Mouse (Mus musculus) midbrain, embryonic 11.5 days (tissue): Measurements from ENCODE around the gene Sf3a2. TPM values are rescaled to one million over a fixed set of nuclear protein-coding genes. Genes with fewer than 3 reads are reported as not detected.
A peak's percentile ranks its signal among the peaks of the same experiment; 100 is the strongest.

Experiments
- ATAC-seq: fragments of 200-750 bp; cut with Nextera tagmentation; 2 replicates; pipeline ENCODE4 v1.8.0; 2017; ENCODE audit warnings: moderate TSS enrichment, moderate library complexity; ENCODE audit not compliant: low FRiP score
- DNase-seq: peaks from one replicate; pipeline ENCODE4 v3.0.0; 2015; ENCODE audit warnings: low spot score; ENCODE audit errors: missing footprints
- H3K27ac ChIP-seq: fragments of 300-500 bp; sonication (generic); 2 replicates; pipeline ENCODE4 v1.5.1; 2014; ENCODE audit warnings: low read depth, low read length
- H3K27me3 ChIP-seq: fragments of 300-500 bp; sonication (generic); 2 replicates; pipeline ENCODE4 v1.6.1; 2014; ENCODE audit warnings: mild to moderate bottlenecking, low read length, moderate library complexity, mixed read lengths; ENCODE audit not compliant: control insufficient read depth, insufficient read depth
- H3K36me3 ChIP-seq: fragments of 300-500 bp; sonication (generic); 2 replicates; pipeline ENCODE4 v1.6.1; 2014; ENCODE audit warnings: mild to moderate bottlenecking, low read length, moderate library complexity, mixed read lengths; ENCODE audit not compliant: control insufficient read depth, insufficient read depth
- H3K4me1 ChIP-seq: fragments of 300-500 bp; sonication (generic); 2 replicates; pipeline ENCODE4 v1.6.1; 2014; ENCODE audit warnings: low read length; ENCODE audit not compliant: control insufficient read depth, insufficient read depth
- H3K4me2 ChIP-seq: fragments of 300-500 bp; sonication (generic); 2 replicates; pipeline ENCODE4 v1.6.1; 2014; ENCODE audit warnings: mild to moderate bottlenecking, moderate library complexity
- H3K4me3 ChIP-seq: fragments of 300-500 bp; sonication (generic); 2 replicates; pipeline ENCODE4 v1.5.1; 2014; ENCODE audit warnings: low read depth, low read length
- H3K9ac ChIP-seq: fragments of 300-500 bp; sonication (generic); 2 replicates; pipeline ENCODE4 v1.6.1; 2014; ENCODE audit warnings: low read length
- H3K9me3 ChIP-seq: fragments of 300-500 bp; sonication (generic); 2 replicates; pipeline ENCODE4 v1.6.1; 2016; ENCODE audit warnings: low read length; ENCODE audit not compliant: control insufficient read depth
- WGBS: fragments of 180-500 bp; shearing (Covaris S2); extraction: QIAGEN DNeasy Blood & Tissue Kit; methylation state at CpG from one replicate; pipeline ENCODE4 v1.1.7; 2014; 5-methylcytosine and 5-hydroxymethylcytosine counted together
- polyA plus RNA-seq: library from polyadenylated mRNA; unstranded; fragments of >200 nt; fragmentation: Nextera tagmentation; extraction: Ambion mirVana; gene quantifications from 2 replicates; pipeline ENCODE4 v1.2.1, GENCODE M21; 2014

Sf3a2 gene
- polyA plus RNA-seq, 1 experiment from 2014 or later: 104 TPM

- H3K4me2 ChIP-seq: no peak overlapping the region
- H3K4me3 ChIP-seq: no peak overlapping the region
- no peak for DNase-seq
- peaks cover 21% of the 10 kb centered on the region for H3K27me3 ChIP-seq
- H3K9ac ChIP-seq: no peak overlapping the region
- no peak overlapping the region for H3K27ac ChIP-seq
- peaks cover 16% of the 10 kb centered on the region for H3K4me1 ChIP-seq
- H3K36me3 ChIP-seq: no peaks in the 10 kb centered on the region
- no peaks in the 10 kb centered on the region for H3K9me3 ChIP-seq
- no peak for ATAC-seq
- WGBS: 51% methylated on average over 30 of the region's 30 CpGs
Observed at GRCm38 (mm10) chr10:80835617-80836016, 37.6 kb downstream of the Sf3a2 start.

- H3K27me3 ChIP-seq: peaks cover 21% of the 10 kb centered on the region
- peaks cover 6% of the 10 kb centered on the region for H3K4me1 ChIP-seq
Observed at GRCm38 (mm10) chr10:80836949-80837379, 39.0 kb downstream of the Sf3a2 start.

GRCm38 (mm10) chr10:80837827-80838226 is 39.8 kb downstream of the Sf3a2 start:
- Histone ChIP-seq H3K4me1 (peaks cover 4% of the 10 kb centered on the region), H3K4me3 (no peak overlapping the region), H3K27ac (no peak overlapping the region), H3K36me3 (no peaks in the 10 kb centered on the region), H3K9me3 (no peaks in the 10 kb centered on the region), H3K9ac (no peak overlapping the region), H3K27me3 (peaks cover 27% of the 10 kb centered on the region), H3K4me2 (no peak overlapping the region)
- ATAC-seq: no peak
- peak; percentile 54 for DNase-seq
- WGBS: 21% methylated on average over 2 of the region's 2 CpGs

More at GRCm38 (mm10) chr10:80836949-80837379, 39.0 kb downstream of the Sf3a2 start:
- ATAC-seq: no peak
- 62% methylated on average over 7 of the region's 7 CpGs for WGBS
- Histone ChIP-seq H3K4me2 (no peak overlapping the region), H3K36me3 (no peaks in the 10 kb centered on the region), H3K9ac (no peak overlapping the region), H3K9me3 (no peaks in the 10 kb centered on the region), H3K4me3 (no peak overlapping the region), H3K27ac (no peak overlapping the region)
- peak; percentile 72 for DNase-seq

GRCm38 (mm10) chr10:80838346-80838912 is 40.4 kb downstream of the Sf3a2 start:
- H3K27me3 ChIP-seq: peaks cover 33% of the 10 kb centered on the region
- no peak overlapping the region for H3K27ac ChIP-seq
- peak; percentile 79 for DNase-seq
- 55% methylated on average over 2 of the region's 2 CpGs for WGBS
- H3K4me3 ChIP-seq: no peak overlapping the region
- no peak overlapping the region for H3K4me2 ChIP-seq
- ATAC-seq: no peak
- H3K9me3 ChIP-seq: no peaks in the 10 kb centered on the region
- H3K9ac ChIP-seq: no peak overlapping the region
- no peaks in the 10 kb centered on the region for H3K36me3 ChIP-seq
- peaks cover 3% of the 10 kb centered on the region; the same call in 1 of the 2 replicates for H3K4me1 ChIP-seq

- no peak overlapping the region for H3K27ac ChIP-seq
- no peak overlapping the region for H3K9ac ChIP-seq
- ATAC-seq (no peak), DNase-seq (peak; percentile 64)
- peaks cover 8% of the 10 kb centered on the region for H3K4me1 ChIP-seq
- no peak overlapping the region for H3K4me3 ChIP-seq
- WGBS: 61% methylated on average over 6 of the region's 6 CpGs
- no peaks in the 10 kb centered on the region for H3K9me3 ChIP-seq
- H3K4me2 ChIP-seq: no peak overlapping the region
- H3K36me3 ChIP-seq: no peaks in the 10 kb centered on the region
- H3K27me3 ChIP-seq: peaks cover 41% of the 10 kb centered on the region
Observed at GRCm38 (mm10) chr10:80839848-80840247, 41.9 kb downstream of the Sf3a2 start.

- H3K27ac ChIP-seq: no peak overlapping the region
- WGBS: 78% methylated on average over 2 of the region's 2 CpGs
- DNase-seq (no peak), ATAC-seq (no peak)
- H3K4me3 ChIP-seq: no peak overlapping the region
- H3K4me1 ChIP-seq: peaks cover 8% of the 10 kb centered on the region
- no peaks in the 10 kb centered on the region for H3K9me3 ChIP-seq
- no peak overlapping the region for H3K4me2 ChIP-seq
- peaks cover 33% of the 10 kb centered on the region for H3K27me3 ChIP-seq
- no peak overlapping the region for H3K9ac ChIP-seq
- no peaks in the 10 kb centered on the region for H3K36me3 ChIP-seq
Observed at GRCm38 (mm10) chr10:80841685-80842084, 43.7 kb downstream of the Sf3a2 start.

GRCm38 (mm10) chr10:80842334-80842733 is 44.3 kb downstream of the Sf3a2 start:
- H3K4me2 ChIP-seq: no peak overlapping the region
- no peak for ATAC-seq
- no peaks in the 10 kb centered on the region for H3K9me3 ChIP-seq
- H3K27ac ChIP-seq: no peak overlapping the region
- no peak overlapping the region for H3K9ac ChIP-seq
- H3K4me1 ChIP-seq: peaks cover 8% of the 10 kb centered on the region
- H3K4me3 ChIP-seq: no peak overlapping the region
- H3K36me3 ChIP-seq: no peaks in the 10 kb centered on the region
- DNase-seq: peak; percentile 77
- 81% methylated on average over 15 of the region's 15 CpGs for WGBS
- peaks cover 33% of the 10 kb centered on the region for H3K27me3 ChIP-seq

GRCm38 (mm10) chr10:80843087-80843930 is 45.3 kb downstream of the Sf3a2 start:
- peaks cover 33% of the 10 kb centered on the region for H3K27me3 ChIP-seq
- 7% methylated on average over 32 of the region's 32 CpGs for WGBS

GRCm38 (mm10) chr10:80843931-80844547 is 46.0 kb downstream of the Sf3a2 start, which contains the start of gene Lingo3:
Lingo3 (minus strand) TSS chr10:80844039.
- Histone ChIP-seq H3K36me3 (no peaks in the 10 kb centered on the region), H3K9ac (peak within 1 kb of the TSS; percentile 54), H3K9me3 (no peaks in the 10 kb centered on the region), H3K27ac (no peak within 1 kb of the TSS), H3K4me2 (peak within 1 kb of the TSS; percentile 62), H3K27me3 (peaks cover 33% of the 10 kb centered on the region), H3K4me3 (peak within 1 kb of the TSS; percentile 35), H3K4me1 (peaks cover 8% of the 10 kb centered on the region)
- peak; percentile 39; the same call in 1 of the 2 replicates for ATAC-seq
- WGBS: 4% methylated on average over 51 of the region's 51 CpGs
- peak; percentile 91 for DNase-seq

More at GRCm38 (mm10) chr10:80843087-80843930, 45.3 kb downstream of the Sf3a2 start:
- peaks cover 8% of the 10 kb centered on the region for H3K4me1 ChIP-seq
- H3K36me3 ChIP-seq: no peaks in the 10 kb centered on the region
- no peaks in the 10 kb centered on the region for H3K9me3 ChIP-seq
- H3K9ac ChIP-seq: peak overlapping the region; percentile 54
- no peak overlapping the region for H3K27ac ChIP-seq
- DNase-seq (peak; percentile 80), ATAC-seq (no peak; the same call in 1 of the 2 replicates)
- H3K4me3 ChIP-seq: peak overlapping the region; percentile 35
- H3K4me2 ChIP-seq: peak overlapping the region; percentile 62
